Mouse (Mus musculus) mouse embryonic stem cell (cell line): ENCODE results near the gene Magi2.
"Not testable (repeated sequence)": the region's sequence is repeated elsewhere in the genome, so short reads cannot be mapped to it uniquely, and the experiment has no call there.

Experiments
- in situ Hi-C, 2 experiments: fragments of 300-500 bp; cut with MboI; formaldehyde crosslinking; loops; 1 replicate in 1 of 2; 3 replicates in 1 of 2; pipeline ENCODE4 v1.14.3; 2019 to 2020; ENCODE audit warnings: low sequenced_read_pairs in 2 of 2, low pct_unique_long_range_greater_than_20kb in 1 of 2, mixed read lengths in 1 of 2; ENCODE audit not compliant: unreplicated experiment in 1 of 2

Gene Magi2

DNA sequence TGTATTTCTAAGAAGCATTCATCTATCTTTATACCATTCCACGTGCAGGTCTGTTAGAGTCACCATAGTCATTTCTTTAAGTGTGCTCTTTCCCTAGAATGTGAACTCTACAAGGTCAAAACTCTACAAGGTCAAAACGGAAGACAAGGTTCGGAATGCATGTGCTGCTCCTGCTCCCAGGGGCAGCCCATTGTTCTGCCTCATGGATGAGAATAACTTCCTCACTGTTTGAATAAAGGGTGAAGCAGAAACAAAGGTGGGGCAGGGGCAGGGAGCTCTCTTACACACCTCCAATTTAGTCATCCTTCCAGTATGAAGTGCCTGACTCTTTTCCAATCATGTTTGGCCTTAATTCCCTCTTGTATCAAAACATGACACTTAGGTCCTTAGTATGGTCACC is 1450.4 kb downstream of the Magi2 start:
- in situ Hi-C loops, result no loop called here

GRCm38 (mm10) chr5:20678573-20678972 is 1451.7 kb downstream of the Magi2 start:
- in situ Hi-C loops, result no loop called here

GRCm38 (mm10) chr5:20679920-20680319 is 1453.1 kb downstream of the Magi2 start:
- in situ Hi-C loops, result no loop called here

DNA sequence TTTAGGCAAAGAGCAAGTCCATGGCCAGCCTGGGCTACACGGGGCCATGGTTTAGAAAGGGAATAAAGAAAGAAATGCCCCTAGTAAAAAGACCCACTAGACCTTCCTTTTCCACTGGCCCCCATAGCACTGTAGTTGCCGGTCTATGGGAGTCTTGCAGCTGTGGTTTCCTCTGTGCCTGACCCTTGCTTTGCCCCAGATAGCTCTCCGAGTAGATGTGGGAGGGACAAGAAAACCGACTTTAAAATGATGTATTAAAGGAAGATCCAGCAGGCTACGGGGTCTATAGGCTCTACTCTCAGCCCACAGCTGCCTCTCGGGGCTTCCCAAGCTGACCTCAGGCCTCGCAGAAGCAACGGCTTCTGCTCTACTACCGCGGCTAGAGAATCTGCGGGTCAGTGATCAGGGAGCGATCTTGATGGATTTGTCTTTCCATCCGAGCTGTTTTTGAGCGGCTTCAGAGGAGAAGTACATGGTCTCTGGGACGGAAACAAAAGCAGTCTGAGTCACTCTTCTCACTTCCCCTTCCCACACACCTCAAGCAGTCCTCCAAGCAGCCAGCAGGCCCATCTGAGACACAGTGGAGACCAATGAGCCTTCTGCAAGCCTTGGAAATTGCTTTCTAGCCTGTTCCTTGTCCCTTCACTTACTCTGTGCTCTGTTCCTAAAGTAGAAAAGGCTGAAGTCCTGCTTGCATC is 1454.1 kb downstream of the Magi2 start:
- in situ Hi-C loops, result no loop called here

- in situ Hi-C loops, result no loop called here
These were observed 1454.8 kb downstream of the Magi2 start for GRCm38 (mm10) chr5:20681660-20682059.

DNA sequence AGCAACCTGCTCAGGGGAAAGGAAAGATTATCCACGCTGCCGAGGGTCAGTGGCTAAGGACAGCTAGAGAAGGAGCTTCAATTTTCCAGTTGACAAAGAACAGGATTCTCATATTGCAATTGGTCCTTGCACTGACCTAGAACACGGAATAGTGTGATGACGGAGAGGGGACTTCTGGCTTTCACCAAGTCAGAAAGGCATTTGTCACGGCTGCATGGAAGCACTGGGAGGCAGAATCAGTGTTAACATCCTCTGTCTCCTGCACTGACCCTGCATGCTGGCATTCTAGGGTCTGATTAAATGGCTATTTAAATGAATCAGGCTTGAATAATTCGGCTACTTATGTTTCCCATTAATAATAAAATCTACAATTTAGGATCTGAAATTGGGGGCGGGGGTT is 1455.4 kb downstream of the Magi2 start:
- in situ Hi-C loops, result no loop called here

- in situ Hi-C loops, result no loop called here
These were observed 1457.3 kb downstream of the Magi2 start for GRCm38 (mm10) chr5:20684112-20684511.

DNA sequence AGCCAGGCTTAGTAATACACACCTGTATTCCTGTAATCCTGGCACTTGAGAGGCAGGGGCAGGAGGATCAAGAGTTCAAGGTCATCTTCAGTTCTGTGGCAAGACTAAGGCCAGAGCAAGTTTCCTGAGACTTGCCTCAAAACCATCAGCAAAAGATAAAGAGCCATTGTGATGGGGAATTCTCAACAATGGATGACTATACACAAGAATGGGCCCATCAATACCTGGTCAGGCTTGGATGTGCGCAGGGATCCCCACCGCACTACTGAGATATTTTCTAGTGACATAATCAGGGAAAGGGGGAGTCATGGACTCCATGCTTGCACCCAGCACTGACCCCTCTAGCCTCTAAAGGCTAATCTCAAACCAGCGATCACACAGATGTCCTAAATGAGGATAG is 1465.4 kb downstream of the Magi2 start:
- in situ Hi-C loops, result no loop called here

- in situ Hi-C loops, result no loop called here
These were observed 1472.3 kb downstream of the Magi2 start for GRCm38 (mm10) chr5:20699116-20699515.

GRCm38 (mm10) chr5:20701483-20702421 is 1474.9 kb downstream of the Magi2 start:
- in situ Hi-C loops, result no loop called here

- in situ Hi-C loops, result no loop called here
These were observed 1475.9 kb downstream of the Magi2 start for GRCm38 (mm10) chr5:20702480-20703303.

- in situ Hi-C loops, result no loop called here
These were observed 1476.5 kb downstream of the Magi2 start for GRCm38 (mm10) chr5:20703304-20703700.

DNA sequence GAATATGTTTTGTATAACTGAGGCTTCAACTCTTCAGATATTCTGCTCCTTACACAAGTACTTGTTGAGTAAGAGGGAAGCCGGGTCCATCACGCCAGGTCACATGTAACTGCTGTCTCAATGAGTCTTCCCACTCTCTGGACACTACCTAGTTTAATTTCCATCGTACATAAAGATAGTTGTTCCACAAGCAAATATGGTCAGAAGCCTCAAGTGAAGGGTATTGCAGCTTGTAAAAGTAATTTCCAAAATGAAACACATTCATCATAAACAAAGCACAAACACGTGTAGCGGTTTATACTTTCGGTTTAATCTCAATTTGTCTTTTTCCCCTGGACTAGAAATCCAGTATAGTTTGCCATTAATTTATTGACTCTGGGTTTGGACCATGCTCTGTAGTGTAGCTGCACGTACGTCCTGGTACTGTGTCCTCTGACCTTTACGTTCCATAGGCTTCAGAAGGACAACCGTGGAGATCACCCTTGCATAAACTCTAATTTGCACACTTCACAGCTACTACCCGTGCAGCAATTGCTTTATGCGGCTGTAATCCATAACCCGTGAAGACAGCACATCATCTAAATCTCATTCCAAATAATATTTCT is 1477.2 kb downstream of the Magi2 start:
- in situ Hi-C loops, result no loop called here

GRCm38 (mm10) chr5:20704886-20705285 is 1478.0 kb downstream of the Magi2 start:
- in situ Hi-C loops, result no loop called here

GRCm38 (mm10) chr5:20706322-20707282 is 1479.8 kb downstream of the Magi2 start:
- in situ Hi-C loops, result not testable (repeated sequence)

DNA sequence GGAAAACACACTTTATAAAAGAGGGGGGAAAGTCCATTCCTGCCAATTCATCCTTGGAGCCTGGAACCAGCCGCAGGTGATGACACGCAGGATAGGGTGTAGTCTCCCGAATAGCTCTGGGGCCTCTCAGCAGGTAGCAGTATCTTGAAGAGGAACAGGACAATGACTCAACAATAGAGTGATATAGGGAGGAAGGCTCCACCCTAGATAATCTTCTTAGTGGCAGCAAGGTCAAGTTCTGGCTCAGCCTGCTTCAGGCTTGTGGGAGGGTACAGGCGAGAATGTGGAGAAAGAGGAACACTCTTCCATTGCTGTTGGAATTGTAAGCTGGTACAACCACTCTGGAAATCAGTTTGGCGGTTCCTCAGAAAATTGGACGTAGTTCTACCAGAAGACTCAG is 1484.0 kb downstream of the Magi2 start:
- in situ Hi-C loops, result not testable (repeated sequence)

DNA sequence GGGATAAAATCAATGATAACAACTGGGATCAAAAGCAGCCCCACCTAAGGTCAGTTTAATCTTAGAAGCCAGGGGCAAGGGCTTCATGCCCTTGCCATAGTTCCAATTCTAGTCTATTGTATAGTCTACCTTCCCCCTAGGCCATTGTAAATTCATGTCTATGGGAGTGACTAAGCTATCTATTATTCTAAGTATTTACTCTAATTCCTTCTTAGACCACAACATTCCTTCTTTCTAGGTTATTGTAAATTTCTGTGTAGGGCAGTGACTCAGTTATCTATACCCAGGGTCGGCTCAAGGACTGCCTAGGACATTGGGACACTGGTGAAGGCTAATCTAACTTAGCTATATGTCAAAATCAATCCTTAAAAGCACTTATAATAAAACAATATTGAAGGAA is 1487.8 kb downstream of the Magi2 start:
- in situ Hi-C loops, result not testable (repeated sequence)
